Mouse (Mus musculus) CH12.LX (cell line): ENCODE measurements around the gene Map3k7. TPM values are rescaled to one million over a fixed set of nuclear protein-coding genes. Genes with fewer than 3 reads are reported as not detected.

Experiments used
- DNase-seq: peaks from one replicate; pipeline ENCODE4 v3.0.0-alpha.2; 2013; ENCODE audit errors: extremely low read depth
- H3K27ac ChIP-seq: 2 replicates; pipeline ENCODE4 v1.5.1; 2012; ENCODE audit warnings: low read depth, mild to moderate bottlenecking, control low read depth, moderate library complexity; ENCODE audit not compliant: insufficient read depth
- H3K27me3 ChIP-seq: replicated peaks from 2 replicates; pipeline ENCODE3; 2012; ENCODE audit warnings: inconsistent platforms
- H3K36me3 ChIP-seq, 2 experiments: replicated peaks in 1 of 2; 2 replicates each; pipeline versions ENCODE3 to v1.6.1; 2012; ENCODE audit warnings: inconsistent platforms in 1 of 2, low read length in 1 of 2, mild to moderate bottlenecking in 1 of 2, mixed read lengths in 1 of 2, moderate library complexity in 1 of 2; ENCODE audit not compliant: control insufficient read depth in 1 of 2, insufficient read depth in 1 of 2
- H3K4me1 ChIP-seq, 2 experiments: 2 replicates each; pipeline ENCODE4 v1.6.1; 2012; ENCODE audit warnings: inconsistent platforms in 1 of 2, moderate library complexity in 1 of 2; ENCODE audit not compliant: insufficient read depth in 2 of 2, control insufficient read depth in 1 of 2
- H3K4me2 ChIP-seq: 2 replicates; pipeline ENCODE4 v1.6.1; 2012; ENCODE audit warnings: low read depth, mild to moderate bottlenecking, control low read depth; ENCODE audit not compliant: poor library complexity, insufficient read depth, severe bottlenecking
- H3K4me3 ChIP-seq, 3 experiments: fragments of 150-350 bp in 1 of 3; sonication (generic) in 1 of 3; replicated peaks in 1 of 3; 2 replicates each; pipeline versions ENCODE3 to v1.5.1; 2011 to 2012; ENCODE audit warnings: low read depth in 2 of 3, low read length in 2 of 3, mild to moderate bottlenecking in 2 of 3, moderate library complexity in 2 of 3, control low read depth in 1 of 3, improper control_type of control experiment in 1 of 3, inconsistent platforms in 1 of 3, mixed read lengths in 1 of 3; ENCODE audit not compliant: poor library complexity in 1 of 3
- H3K79me2 ChIP-seq: replicated peaks from 2 replicates; pipeline ENCODE4 v1.6.1; 2012; ENCODE audit warnings: mild to moderate bottlenecking, moderate library complexity; ENCODE audit not compliant: control insufficient read depth, poor library complexity, insufficient read depth, severe bottlenecking; ENCODE audit errors: extremely low read depth
- H3K9ac ChIP-seq: 2 replicates; pipeline ENCODE4 v1.6.1; 2012; ENCODE audit warnings: low read depth, mild to moderate bottlenecking, control low read depth, moderate library complexity; ENCODE audit not compliant: insufficient read depth
- H3K9me3 ChIP-seq: replicated peaks from 2 replicates; pipeline ENCODE3; 2012; ENCODE audit warnings: low read length, inconsistent platforms, mixed read lengths
- BHLHE40 ChIP-seq: IDR thresholded peaks from 2 replicates; pipeline ENCODE4 v1.6.1; 2011; ENCODE audit warnings: mild to moderate bottlenecking, low read depth, low read length, improper control_type of control experiment
- CHD1 ChIP-seq: IDR thresholded peaks from 2 replicates; pipeline ENCODE4 v1.6.1; 2012; ENCODE audit warnings: low read depth, low read length, improper control_type of control experiment, inconsistent platforms
- E2F4 ChIP-seq: IDR thresholded peaks from 2 replicates; pipeline ENCODE4 v1.6.1; 2011; ENCODE audit warnings: low read depth, low read length, improper control_type of control experiment; ENCODE audit not compliant: insufficient replicate concordance
- EP300 ChIP-seq: IDR thresholded peaks from 2 replicates; pipeline ENCODE4 v1.6.1; 2011; ENCODE audit warnings: low read length, improper control_type of control experiment
- HCFC1 ChIP-seq: IDR thresholded peaks from 2 replicates; pipeline ENCODE4 v1.6.1; 2012; ENCODE audit warnings: low read depth, mild to moderate bottlenecking, inconsistent platforms, low read length, improper control_type of control experiment
- JUND ChIP-seq: conservative IDR thresholded peaks from 2 replicates; pipeline ENCODE4 v1.6.1; 2011; ENCODE audit warnings: low read depth, low read length, improper control_type of control experiment
- KAT2A ChIP-seq: IDR thresholded peaks from 2 replicates; pipeline ENCODE4 v1.6.1; 2012; ENCODE audit warnings: low read length, improper control_type of control experiment, inconsistent platforms; ENCODE audit not compliant: insufficient replicate concordance
- MXI1 ChIP-seq: IDR thresholded peaks from 2 replicates; pipeline ENCODE4 v1.6.1; 2011; ENCODE audit warnings: mild to moderate bottlenecking, low read depth, low read length, improper control_type of control experiment
- NELFE ChIP-seq: IDR thresholded peaks from 2 replicates; pipeline ENCODE4 v1.6.1; 2011; ENCODE audit warnings: low read depth, low read length, improper control_type of control experiment
- USF1 ChIP-seq: IDR thresholded peaks from 2 replicates; pipeline ENCODE4 v1.6.1; 2014; ENCODE audit warnings: low read depth, mild to moderate bottlenecking, inconsistent platforms, low read length, improper control_type of control experiment
- ZC3H11A ChIP-seq: IDR thresholded peaks from 2 replicates; pipeline ENCODE4 v1.6.1; 2012; ENCODE audit warnings: low read depth, mild to moderate bottlenecking, inconsistent platforms, low read length, improper control_type of control experiment
- ZMIZ1 ChIP-seq: IDR thresholded peaks from 2 replicates; pipeline ENCODE4 v1.6.1; 2012; ENCODE audit warnings: low read depth, mild to moderate bottlenecking, inconsistent platforms, low read length, improper control_type of control experiment
- ZNF384 ChIP-seq: IDR thresholded peaks from 2 replicates; pipeline ENCODE4 v1.6.1; 2012; ENCODE audit warnings: low read depth, low read length, improper control_type of control experiment, inconsistent platforms
- dilution Hi-C: fragments of 300-500 bp; cut with MboI; formaldehyde crosslinking; loops from 2 replicates; pipeline ENCODE4 v1.14.3; 2020; ENCODE audit warnings: low sequenced_read_pairs; ENCODE audit not compliant: extremely low pct_unique_long_range_greater_than_20kb, extremely low pct_ligation_motif_present
- in situ Hi-C: fragments of 300-500 bp; cut with MboI; formaldehyde crosslinking; loops from 3 replicates; pipeline ENCODE4 v1.14.3; 2019; ENCODE audit warnings: low sequenced_read_pairs, low pct_ligation_motif_present, low pct_unique_long_range_greater_than_20kb, mixed read lengths
- polyA plus RNA-seq: library from polyadenylated mRNA; unstranded; fragments of >175 nt; gene quantifications from 2 replicates; pipeline ENCODE4 v1.2.1, GENCODE M21; 2012; ENCODE audit warnings: low read depth; ENCODE audit not compliant: insufficient read length
- total RNA-seq, 2 experiments: library from RNA; depleted of rRNA; stranded (reverse); fragments of 300-350 nt in 1 of 2; fragments of >200 nt in 1 of 2; gene quantifications; 2 replicates each; pipeline ENCODE4 v1.2.3; 2012 to 2014

Map3k7 gene
- total and polyA plus RNA-seq, 3 experiments, result 41.7 to 63.7 (median 43.9) TPM

- peaks cover 4% of the 10 kb centered on the region in 2 experiments; a peak in 1 of 4 replicates for H3K4me1 ChIP-seq
- H3K79me2 ChIP-seq, result no peaks in the 10 kb centered on the region
- H3K4me3 ChIP-seq, result peak overlapping the region in 1 of 3 experiments; percentile 35
- H3K9ac ChIP-seq, result peak overlapping the region; percentile 53; the same call in 1 of the 2 replicates
- H3K9me3 ChIP-seq, result no peaks in the 10 kb centered on the region
- no peak for TF ChIP-seq BHLHE40
- TF ChIP-seq ZNF384, result no peak
- no peak for TF ChIP-seq JUND
- TF ChIP-seq EP300, result no peak
- TF ChIP-seq MXI1, result no peak
- no peak for TF ChIP-seq ZC3H11A
- TF ChIP-seq NELFE, result no peak
- no peak for TF ChIP-seq USF1
- no peak for TF ChIP-seq CHD1
- TF ChIP-seq E2F4, result no peak
- H3K36me3 ChIP-seq, result no peaks in the 10 kb centered on the region
- no peaks in the 10 kb centered on the region for H3K27me3 ChIP-seq
- in situ Hi-C loops (no loop called here), dilution Hi-C loops (no loop called here)
- H3K27ac ChIP-seq, result no peak overlapping the region
- no peak for DNase-seq
- peak overlapping the region; percentile 70; the same call in 1 of the 2 replicates for H3K4me2 ChIP-seq
Measured at GRCm38 (mm10) chr4:31922215-31922614, 41.7 kb upstream of the Map3k7 start.

GRCm38 (mm10) chr4:31923437-31923836 is 40.5 kb upstream of the Map3k7 start:
- no peak overlapping the region for H3K4me2 ChIP-seq
- H3K27me3 ChIP-seq, result no peaks in the 10 kb centered on the region
- H3K36me3 ChIP-seq, result no peaks in the 10 kb centered on the region
- no peak for DNase-seq
- no peak overlapping the region for H3K27ac ChIP-seq
- H3K9me3 ChIP-seq, result no peaks in the 10 kb centered on the region
- peaks cover 4% of the 10 kb centered on the region in 2 experiments; a peak in 1 of 4 replicates for H3K4me1 ChIP-seq
- no peak for TF ChIP-seq HCFC1
- no peak for TF ChIP-seq ZMIZ1
- no peak for TF ChIP-seq KAT2A
- H3K79me2 ChIP-seq, result no peaks in the 10 kb centered on the region
- H3K9ac ChIP-seq, result no peak overlapping the region
- H3K4me3 ChIP-seq, result no peak overlapping the region
- in situ Hi-C loops (no loop called here), dilution Hi-C loops (no loop called here)
